Mouse (Mus musculus) adrenal gland, adult 18-20 months (tissue): ENCODE measurements around the gene Fam214a. TPM values are rescaled to one million over a fixed set of nuclear protein-coding genes. Genes with fewer than 3 reads are reported as not detected.

ENCODE experiments used
- DNase-seq, 2 experiments: peaks; one replicate each; pipeline ENCODE4 v3.0.0; 2021 to 2022; ENCODE audit warnings: low spot score in 2 of 2
- total RNA-seq, 2 experiments: library from RNA; stranded (reverse); gene quantifications; 1 replicate in 1 of 2; 2 replicates in 1 of 2; pipeline ENCODE4 v1.2.3; 2021

Fam214a gene
- total RNA-seq, 2 experiments from 2014 or later, result 65.1 to 78.0 TPM

DNA sequence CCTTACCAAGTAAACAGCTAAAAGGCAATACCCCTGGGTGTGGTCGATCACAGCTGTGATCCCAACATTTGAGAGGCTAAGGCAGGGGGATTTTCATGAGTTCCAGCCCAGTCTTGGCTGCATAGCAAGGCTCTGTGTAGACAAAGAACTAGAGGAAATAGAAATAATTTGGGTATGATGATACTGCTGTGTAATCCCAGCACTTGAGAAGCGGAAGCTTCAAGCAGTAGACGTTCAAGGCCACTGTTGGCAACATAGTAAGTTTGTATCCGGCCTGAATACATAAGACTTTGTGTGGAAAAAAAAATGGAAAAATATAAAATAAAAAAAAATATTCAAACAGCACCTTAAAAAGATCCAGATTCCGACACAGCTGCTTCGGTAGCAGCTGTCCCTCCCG, 69.9 kb downstream of the Fam214a start:
- DNase-seq, result no peak

DNA sequence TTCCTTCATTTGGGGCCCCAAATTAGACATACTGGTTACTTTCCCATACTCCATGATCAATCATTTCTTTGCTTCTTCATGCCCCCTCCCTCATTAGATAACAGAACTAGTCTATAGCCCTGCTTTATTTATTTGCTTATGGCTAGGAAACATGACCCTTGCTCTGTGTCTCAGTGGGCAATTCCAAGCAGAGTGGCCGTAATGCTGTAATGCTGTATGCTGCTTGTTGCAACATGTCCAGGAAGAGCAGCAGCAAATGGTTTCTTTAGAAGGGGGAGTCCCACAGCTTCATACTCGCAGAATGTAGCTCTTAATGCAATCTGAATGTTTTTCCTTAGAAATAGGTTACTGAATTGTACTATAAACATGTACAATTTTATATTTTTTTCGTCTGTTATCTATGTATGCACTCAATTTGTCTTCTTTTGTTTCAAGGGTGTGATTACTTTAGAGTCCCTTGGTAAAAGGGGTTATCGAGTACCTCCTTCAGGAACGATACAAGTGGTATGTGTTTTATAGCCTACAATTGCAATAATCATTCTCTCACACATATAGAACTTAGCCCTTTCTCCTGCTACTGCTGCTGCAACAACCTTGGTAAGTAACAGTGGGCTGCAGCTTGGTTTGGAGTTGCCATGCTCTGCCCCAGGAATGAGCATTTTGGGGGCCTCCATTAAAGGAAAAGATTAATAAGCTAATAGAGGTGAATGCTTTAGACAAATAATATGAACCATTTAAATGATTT, 70.6 kb downstream of the Fam214a start:
- DNase-seq, result no peak

- DNase-seq, result no peak
Observed at GRCm38 (mm10) chr9:75024089-75024488, 71.4 kb downstream of the Fam214a start.

GRCm38 (mm10) chr9:75025689-75026088, 73.0 kb downstream of the Fam214a start:
- no peak for DNase-seq

- no peak for DNase-seq
Observed at GRCm38 (mm10) chr9:75032408-75032807, 79.7 kb downstream of the Fam214a start.

DNA sequence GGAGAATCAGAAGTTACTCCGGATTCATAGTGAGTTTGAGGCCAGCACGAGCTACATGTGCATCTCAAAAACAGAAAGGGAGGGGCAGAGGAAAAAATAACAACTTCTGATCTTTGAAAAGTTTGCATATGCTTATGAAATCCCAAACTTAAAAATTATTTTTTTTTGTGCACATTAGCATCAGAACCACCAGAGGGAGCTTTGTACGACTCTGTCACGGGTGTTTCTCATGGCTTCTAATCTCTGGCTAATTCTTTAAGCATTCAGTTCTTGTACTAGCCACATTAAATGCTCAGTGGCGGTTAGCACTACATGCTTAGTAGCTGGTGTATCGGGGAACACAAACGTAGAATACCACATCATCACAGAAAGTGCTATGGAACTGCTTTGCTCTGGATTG, 80.5 kb downstream of the Fam214a start:
- no peak for DNase-seq

DNA sequence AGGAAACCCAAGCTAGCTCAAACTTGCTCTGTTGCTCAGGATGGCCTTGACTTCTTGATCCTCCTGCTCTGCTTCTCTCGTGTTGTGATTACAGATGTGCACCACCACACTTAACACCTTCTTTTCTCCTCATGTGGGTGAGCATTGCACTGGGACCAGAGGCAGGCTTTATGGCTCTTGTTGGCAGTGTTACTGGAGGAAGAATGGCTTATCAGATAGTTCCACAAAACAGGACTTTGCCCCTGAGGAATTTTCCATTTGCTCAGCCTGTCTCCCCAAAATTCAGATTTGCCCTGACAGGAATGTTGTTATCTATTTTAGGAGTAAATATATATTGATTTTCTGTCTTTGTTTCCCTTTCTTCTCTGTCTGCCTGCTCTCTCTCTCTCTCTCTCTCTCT, 82.0 kb downstream of the Fam214a start:
- no peak for DNase-seq

DNA sequence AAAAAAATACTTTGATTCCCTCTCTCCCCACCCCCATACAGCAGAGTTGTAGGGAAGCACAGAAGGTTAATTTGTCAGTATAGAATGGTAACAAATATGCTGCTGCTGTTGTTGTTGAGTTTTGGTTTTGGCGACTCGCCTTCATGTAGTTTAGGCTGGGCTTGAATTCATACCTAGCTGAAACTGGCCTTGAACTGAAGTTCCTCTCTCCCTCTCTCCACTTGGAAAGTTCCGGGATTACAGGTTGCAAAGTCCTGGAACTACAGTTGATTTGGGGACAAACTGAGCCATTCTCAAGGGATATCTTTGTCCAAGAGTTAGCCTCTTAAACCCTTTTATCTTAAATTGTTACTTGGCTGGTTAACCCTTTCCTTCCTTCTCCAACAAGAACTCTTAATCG, 83.3 kb downstream of the Fam214a start:
- DNase-seq, result no peak

- DNase-seq, result peak; percentile 75 to 81
Observed at GRCm38 (mm10) chr9:75037451-75038356, 85.0 kb downstream of the Fam214a start, which contains the start of gene Arpp19. Gene Arpp19, plus strand, starts transcription at chr9:75037614.

DNA sequence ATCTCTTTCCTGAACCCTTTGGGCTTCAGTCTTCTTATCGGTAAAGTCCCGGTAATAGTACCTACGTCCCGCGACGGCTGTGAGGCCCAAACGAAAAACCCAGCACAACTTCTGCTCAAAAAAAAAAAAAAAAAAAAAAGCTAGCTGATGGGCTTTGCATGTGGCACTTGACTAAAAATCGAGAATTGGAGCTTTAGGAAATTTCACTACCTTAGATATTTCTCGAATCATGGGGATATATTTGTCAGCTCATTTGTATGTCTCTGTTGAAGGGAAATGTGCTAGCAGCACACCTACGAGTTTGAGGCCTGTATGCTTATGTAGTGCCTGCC, 85.6 kb downstream of the Fam214a start:
- no peak for DNase-seq

- no peak for DNase-seq
Observed at GRCm38 (mm10) chr9:75040566-75040965, 87.9 kb downstream of the Fam214a start.

DNA sequence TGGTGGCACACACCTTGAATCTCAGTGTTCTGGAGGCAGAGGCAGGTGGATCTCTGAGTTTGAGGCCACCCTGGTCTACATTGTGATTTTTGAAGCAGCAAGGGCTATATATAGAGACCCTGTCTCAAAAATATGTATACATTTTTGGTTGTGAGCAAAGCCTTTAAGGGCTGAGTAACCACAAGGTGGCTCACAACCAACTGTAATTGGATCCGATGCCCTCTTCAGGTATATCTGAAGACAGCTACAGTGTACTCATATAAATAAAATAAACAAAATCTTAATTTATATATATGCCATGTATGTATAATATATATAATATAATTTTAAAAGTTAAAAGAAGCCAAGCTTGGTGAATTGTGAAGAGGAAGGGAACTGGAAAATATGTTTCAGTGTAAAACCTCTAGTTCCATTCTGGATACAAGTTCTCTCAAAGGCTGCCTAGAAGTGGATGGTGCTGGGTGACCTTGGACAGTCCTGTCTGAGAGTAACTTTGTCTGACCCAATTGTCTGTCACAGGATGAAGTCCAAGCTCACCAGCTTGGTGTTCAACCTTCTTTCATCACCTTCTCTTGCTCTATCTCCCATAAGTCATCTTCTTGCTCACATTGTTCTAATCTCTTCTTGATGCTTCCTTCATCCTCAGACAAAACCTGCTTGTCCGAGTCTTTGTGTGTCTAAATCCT, 89.3 kb downstream of the Fam214a start:
- DNase-seq, result no peak

DNA sequence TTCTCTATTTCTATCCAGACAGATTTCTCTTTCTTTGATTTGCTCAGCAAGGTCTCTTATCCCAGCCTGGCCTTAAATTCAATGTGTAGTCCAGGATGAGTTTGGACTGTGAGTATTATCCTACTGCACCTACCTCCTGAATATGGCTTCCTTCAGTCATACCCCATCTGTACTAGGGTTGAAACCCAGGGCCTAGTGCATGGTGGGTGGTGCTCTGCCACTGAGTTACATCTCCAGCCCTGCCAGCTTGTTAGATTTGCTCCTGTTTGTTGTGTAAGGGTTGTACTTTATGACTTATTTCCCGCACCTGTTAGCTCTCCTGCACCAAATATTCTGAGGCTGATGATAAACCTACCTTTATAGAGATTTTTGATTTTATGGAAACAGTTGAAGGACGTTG, 90.5 kb downstream of the Fam214a start:
- DNase-seq, result no peak

DNA sequence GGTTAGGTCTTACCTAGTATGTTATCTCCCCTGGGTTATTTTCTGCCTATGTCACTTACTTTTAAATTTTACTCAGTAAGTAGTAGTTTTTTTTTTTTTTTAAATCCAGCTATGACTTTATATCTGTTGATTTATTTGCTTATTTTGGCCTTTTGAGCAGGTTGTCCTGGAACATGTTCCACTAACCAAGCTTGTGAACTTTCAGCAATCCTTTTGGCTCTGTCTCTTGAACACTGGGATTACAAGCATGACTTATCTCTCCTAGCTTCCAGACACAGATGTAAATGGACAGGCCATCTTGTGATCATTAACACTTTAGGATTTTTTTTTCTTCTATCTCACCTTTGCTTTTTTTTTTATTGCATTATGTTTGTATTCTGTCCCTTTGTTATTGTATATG, 94.4 kb downstream of the Fam214a start:
- DNase-seq, result no peak

GRCm38 (mm10) chr9:75049100-75049499, 96.4 kb downstream of the Fam214a start:
- no peak for DNase-seq

DNA sequence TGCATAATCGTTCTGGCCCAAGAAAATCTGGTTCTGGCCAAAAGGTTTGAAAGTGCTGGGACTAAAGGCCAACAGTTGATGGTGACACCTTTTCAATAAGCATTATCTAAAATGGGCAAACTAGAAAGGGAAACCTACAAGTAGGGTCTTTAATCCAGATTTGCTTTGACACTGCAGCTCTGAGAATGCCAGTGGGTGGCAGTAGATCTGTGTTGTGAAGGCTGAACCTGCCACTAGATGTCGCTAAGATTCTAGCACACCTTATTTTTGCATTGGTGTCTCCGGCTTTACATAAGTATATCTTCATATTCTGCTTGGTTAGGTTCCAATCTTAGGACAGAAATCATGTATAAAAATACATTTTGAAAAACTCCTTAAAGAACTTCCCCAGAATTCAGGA, 97.3 kb downstream of the Fam214a start:
- DNase-seq, result peak in 1 of 2 experiments; percentile 41

DNA sequence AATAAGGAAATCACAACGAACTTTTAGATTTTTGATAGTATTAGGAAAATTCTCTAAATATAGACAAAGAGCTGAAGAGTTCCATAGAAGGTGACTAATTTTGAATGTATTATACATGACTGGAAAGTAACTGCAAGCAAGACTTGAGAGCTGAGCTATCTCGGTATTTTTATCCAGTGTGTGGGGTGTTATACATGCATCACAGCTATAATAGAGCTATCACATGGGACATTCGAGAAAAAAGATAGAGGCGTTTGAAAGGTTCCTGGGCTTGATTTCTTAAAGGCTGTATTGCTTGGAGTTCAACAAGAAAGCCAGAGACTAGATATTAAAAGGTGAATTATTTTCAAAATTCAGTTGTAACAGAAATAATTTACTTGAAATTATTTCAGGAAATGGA, 99.2 kb downstream of the Fam214a start:
- DNase-seq, result no peak

- no peak for DNase-seq
Observed at GRCm38 (mm10) chr9:75055046-75055445, 102.4 kb downstream of the Fam214a start.

DNA sequence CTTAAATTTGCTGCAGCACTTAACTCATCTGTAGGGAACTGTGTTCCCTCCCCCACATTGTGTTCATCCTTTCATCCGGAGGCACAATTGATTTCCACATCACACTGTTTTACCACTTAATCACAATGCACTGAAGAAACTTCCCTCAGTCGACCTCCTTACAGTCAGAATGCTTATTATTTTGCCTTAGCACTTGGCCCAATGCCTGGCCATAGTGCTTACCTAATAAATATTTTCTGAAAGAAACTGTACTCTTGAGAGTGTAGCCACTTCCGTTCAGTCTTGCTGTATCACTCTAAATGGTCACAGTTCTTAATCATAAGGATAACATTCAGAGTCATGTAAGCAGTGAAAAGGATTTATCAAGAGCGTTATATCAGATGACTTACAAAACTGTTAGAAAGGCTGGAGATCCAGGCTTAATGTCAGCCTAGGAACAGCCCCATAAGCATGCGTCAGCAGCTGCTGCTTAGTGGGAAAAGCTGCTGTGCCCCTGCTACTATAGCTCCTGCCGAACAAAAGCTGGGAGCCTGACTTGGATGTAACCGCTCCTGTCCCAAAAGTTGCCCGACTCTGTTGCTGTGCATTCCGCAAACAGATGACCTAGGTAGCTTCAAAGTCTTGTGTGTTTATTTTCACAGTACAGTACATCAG, 112.1 kb downstream of the Fam214a start:
- no peak for DNase-seq

- no peak for DNase-seq
Observed at GRCm38 (mm10) chr9:75070457-75071028, 117.9 kb downstream of the Fam214a start, which contains the start of gene Myo5a. Gene Myo5a, plus strand, starts transcription at chr9:75071015.
